Mouse (Mus musculus): ENCODE measurements at regions not wholly inside any gene's neighbourhood (a gene's known extent, or its start where the extent isn't known, plus 50 kb on each side); places are given as distances from the start of the nearest gene placed in this dataset.
A peak's percentile ranks its signal among the peaks of the same experiment; 100 is the strongest.

DNA sequence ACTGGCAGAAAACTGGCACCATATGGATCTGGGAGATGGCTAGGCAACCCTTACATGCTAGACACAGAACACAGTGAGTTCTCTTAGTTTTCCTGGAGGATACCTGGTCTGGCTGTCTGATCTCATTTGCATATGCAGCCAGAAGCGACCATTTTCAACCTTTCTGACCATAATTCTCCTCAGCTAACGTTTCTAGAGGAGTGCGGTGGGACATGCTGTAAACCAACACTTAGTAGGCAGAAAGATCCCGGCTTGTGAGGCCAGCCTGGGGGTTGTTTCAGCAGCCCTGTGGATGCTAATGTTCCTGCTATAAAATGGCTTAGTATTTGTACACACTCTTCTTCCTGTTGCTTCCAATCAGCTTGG is 168.6 kb upstream of the Olig3 start:
- peak in 1 of 2 experiments; percentile 32 for DNase-seq

DNA sequence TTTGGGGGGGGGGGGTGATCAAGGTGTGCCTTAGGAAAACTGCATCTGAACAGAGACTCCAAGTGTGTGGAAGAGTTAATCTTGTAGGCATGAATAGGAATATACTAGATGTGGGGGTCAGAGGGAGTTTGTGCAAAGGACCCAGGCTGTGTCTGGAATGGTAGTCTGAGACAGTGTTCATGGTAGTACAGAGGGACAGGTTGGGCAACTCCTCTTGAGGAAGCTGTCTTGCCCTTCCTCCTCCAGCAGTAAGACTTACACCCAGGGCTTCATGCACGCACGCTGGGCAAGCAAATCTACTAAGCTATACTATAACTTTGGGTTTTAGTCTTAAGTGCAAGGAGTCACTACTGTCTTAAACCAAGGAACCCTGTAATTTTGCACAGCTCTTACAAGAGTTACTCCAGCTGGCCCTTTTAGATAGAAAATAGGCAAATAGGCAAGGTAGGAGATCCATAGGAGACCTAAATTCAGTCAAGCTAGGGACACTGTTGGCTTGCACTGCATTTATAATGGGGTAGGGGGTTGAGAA is 169.2 kb upstream of the Olig3 start:
- DNase-seq, result peak; percentile 44 to 48

DNA sequence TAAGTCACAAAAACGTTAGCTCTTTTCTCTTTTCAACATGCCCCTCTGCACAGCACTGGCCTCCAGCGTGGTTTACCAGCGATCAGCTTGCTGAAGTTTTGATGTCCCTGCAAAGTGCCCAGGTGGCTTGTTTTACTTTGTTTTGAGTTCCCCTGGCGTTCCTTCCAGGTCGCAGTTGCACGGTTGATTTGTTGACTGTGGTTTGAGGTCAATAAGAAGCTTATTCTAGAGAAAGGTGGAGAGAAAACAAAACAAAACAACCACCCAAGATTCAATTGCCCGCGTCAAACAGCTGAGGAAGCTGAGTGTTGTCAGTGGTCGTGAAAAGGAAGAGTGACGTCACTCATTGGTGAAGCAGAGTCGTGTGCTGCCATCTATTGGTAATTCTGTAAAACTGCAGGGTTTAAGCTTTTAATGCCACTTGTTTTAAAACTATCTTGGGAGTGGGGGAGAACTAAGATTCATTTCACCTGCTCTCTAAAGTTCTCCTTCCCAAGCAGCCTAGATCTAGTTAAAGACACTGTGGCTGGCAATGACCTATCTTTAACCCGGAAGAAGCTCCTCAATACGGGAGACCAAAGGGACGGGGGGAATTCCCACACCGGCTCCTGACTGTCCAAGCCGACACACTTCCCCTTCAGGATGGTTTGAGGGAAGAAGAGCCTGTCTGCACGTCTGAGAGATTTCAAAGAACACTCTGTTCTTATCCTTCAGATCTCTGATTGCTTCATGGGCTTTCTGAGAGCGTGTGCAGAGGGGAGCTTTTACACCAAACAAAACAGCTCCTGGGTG is 170.3 kb upstream of the Olig3 start:
- peak; percentile 66 to 69 for DNase-seq

DNA sequence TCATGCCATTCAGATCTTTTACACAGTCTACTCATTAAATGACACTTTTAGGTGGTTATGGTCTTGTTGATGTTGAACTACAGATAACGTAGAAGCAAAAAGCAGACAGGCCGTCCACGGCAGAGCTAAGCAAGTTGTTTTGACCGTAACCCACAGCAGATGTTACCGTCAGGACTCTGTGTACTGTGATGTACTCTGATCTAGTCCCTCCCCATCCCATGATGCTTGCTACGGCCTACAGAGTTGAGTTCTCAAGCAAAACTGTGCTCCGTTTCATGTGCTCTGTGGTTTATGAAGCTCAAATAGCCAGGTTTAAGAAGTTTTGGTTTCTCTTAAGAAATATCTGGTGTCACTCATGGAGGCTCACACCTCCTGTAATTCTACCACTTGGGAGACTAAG is 169.4 kb upstream of the Tnfaip3 start:
- peak; percentile 48 to 56 for DNase-seq

DNA sequence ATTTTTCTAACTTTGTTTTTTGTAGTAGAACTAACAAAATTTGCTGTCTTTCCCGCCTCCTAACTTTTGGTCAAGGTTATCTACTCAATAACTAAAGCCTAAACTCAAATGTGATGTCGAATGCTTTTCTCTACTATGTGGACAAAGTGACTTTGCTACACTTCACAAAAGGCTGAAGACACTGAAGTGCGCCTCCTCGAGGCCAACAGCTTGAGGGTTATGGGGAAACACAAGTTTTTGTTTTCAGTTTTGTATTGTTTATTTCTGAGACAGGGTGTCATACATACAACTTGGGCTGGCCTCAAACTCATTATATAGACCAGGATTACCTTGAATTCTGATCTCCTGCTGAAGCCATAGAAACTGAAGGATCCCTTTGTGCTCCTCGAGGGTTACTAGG is 162.4 kb upstream of the Tnfaip3 start:
- DNase-seq, result no peak

DNA sequence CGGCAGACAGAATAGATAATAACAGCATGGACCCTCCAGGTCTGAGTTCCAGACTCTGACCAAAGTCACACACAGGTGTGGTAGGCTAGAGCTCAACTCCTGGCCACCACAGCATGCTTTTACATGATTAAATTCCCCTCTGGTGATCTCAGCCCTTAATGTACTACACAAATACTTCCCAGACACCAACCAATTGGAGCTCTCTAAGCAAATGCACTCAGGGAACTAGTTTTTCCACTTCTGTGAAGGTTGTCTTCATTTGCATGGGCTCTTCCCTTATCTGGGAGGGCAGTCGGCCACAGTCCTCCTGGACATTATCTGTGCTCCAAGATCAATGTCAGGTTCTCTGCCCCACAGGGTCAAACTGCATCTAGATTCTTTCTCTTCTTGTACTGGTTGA is 162.0 kb upstream of the Tnfaip3 start:
- DNase-seq, result no peak

DNA sequence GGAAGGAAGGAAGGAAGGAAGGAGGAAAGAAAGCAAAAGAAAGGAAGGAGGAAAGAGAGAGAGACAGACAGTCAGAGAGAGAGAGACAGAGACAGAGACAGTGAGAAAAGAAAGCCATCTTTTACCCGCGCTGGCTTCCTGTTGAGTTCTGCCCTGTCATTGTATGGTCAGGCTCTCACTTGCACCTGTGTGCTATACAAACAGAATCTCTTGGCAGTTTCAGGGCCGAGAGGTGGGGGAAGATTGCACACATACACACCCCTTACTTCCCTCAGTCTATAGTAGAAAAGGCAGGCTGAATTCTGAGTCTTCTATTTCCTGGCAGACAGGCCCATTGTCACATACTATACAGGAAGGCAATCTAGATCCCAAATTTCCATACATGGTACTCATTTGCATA is 160.8 kb upstream of the Tnfaip3 start:
- peak in 1 of 2 experiments; percentile 69 for DNase-seq

DNA sequence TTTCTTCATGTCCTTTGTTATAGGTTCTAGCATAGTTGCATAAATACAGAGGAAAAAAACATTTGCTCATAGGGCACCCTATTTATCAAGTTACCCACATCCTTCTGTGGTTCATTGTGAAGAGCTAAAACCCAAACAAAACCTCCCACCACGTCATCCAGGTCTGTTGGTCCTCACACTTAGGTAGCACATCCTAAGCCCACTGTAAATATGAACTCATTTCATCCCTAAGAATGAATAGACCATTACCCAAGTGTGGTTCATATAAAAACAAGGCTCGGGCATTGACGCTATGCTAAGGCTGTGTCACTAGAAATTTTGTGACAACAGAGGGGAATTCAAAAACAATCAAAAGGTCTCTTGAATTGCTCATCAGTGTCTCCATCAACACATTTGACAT is 156.4 kb upstream of the Tnfaip3 start:
- DNase-seq, result no peak

DNA sequence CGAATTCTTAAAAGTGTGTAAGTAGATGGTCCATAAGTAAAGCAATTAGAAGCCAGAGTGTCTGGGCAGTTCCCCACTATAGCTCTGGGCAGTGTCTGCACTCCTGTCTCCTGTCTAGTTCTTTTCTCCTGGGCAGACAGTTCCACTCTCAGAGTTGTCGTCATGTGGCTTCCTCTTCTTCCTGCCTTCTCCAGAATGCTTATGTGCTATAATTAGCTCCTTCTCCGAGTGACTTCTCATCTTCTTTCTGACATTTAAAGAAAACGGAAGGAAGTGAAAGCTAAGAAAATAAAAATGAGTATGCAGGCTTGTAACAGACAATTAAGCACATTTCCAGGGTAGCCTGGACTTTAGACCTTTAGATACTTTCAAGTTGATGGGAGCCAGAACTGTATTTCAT is 155.1 kb upstream of the Tnfaip3 start:
- no peak for DNase-seq

DNA sequence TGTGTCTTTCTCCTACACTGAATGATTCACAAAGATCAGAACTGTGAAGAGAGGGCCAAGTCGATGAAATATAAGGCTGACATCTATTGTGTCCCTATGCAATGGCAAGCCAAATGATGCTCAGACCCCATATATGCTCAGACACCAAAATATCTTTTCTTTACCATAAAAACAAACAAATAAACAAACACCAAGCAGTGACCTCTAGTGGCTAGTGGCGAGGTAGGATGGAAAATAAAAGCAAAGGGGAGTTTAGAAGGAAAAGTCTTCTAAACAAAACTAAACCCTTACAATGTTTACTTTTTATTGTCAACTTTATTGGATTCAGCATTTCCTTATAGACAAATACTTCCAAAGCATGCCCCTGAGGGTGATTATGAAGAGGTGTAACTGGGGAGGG is 153.8 kb upstream of the Tnfaip3 start:
- no peak for DNase-seq

DNA sequence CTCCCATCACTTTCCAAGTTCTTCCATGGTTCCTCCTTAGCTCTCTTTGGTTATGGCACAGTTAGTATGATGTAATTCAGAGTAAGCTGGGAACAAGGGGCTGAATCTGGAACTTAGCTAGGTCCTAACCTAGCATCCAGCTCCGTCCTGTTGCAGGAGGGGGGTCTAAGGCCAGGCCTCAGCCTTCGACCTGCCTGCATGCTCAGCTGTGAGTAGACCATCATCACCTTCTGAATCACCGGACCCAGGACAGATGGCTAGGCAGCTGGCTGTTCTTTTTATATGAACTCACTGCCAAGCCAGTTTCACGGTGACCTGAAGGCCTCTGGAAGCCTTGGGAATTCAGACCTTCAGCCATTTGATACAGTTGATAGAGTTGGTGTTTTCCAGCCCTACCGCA is 152.9 kb upstream of the Tnfaip3 start:
- DNase-seq, result no peak

DNA sequence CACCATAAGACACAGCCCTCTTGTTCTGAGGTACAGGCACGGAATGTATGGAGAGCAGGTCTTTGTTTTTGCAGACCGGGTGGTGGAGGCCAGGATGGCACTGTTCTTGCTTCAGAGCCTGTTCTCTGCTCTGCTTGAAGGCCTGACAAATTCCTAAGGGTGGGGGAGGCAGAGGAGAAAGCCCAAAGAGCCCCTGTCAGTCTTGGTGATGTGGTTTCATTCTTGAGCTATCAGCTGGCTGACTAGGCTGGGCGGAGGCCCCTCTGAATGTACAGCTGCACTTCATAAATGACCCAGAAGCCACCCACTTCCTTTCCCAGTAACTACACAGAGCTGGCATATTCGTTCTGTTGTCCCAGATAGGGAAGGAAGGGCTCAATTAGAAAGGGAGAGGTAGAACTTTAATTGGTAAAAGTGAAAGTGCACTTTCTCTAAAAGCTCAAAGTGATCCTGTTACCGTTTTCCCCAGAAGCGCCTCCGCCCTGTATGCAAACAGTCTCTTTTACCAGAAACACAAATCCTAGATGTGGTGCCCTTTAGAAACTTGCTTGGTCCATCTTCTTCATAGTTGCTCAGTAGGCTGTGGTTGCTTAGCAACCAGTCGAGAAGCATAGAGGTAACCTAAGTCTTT is 152.3 kb upstream of the Tnfaip3 start:
- DNase-seq, result peak; percentile 56 to 68

DNA sequence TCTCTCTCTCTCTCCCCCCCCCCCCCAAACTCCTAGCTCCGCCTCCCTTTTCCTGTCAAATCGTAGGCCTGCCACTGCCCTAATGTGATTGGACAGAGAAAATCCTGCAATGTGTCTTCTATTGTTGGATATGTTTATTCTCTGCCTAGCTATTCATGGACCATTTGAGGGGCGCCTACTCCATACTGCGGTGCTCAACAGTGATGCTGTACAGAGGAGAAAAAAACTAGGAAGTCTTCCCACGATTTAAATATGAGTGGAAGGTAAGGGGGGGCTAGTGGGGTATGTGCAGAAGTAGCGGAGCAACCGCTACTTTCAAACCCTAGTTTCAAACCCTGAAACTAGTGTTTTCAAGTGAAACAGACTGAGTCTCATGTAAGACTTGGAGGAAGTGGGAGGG is 151.6 kb upstream of the Tnfaip3 start:
- no peak for DNase-seq

DNA sequence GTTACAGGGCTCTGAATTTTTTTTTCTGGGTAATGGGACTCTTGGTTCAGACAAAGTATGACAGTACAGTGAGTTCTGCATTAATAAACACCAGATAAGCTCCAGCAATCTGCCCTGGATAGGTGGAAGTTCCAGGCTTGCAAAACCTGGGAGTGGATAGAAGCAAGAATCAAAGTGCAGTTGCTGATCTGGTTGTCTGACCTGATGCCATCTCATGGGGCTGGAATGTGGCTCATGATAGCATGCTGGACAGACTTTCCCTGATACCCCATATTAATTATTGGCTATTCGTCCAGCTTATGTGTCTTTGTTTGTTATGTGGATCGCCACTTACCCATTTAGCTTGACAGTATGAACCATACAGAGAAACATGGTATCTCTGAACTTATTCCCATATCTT is 146.6 kb upstream of the Tnfaip3 start:
- no peak for DNase-seq

DNA sequence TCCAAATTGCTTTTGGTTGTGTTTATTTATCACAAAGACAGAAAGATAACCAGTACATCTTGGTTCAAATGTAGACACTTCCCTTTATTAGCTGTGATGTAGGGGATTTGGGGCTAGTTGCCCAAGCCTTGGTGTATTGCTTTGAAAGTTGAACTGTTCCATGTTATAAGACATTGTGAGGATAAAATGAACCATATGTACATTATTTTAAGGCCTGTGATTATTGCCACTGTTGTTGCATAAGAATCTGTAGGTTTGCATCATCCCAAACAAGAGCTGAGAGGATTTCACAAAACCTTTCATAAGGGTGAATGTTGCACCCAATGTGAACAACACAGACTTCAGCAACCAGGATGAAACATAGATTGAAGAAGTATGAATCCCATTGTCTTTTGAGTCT is 145.7 kb upstream of the Tnfaip3 start:
- DNase-seq, result no peak

DNA sequence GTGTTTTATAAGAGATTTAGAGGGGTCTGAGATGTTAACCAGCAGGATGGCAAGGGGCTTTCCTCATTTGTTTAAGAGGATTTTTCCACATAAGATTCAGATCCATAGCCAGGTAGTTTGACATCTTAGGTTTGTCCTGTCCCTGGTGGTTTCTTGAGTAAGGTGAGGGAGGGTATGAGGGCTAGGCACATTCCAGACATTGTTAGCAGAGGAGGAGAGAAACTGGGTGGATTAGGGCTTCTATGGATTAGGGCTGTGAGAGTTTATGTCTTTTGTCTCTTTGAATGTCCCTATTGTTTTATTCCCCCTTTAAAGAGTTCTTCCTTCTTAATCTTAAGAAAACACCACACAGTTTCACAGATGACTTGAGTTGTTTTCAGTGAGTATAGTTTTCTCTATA is 138.6 kb upstream of the Tnfaip3 start:
- no peak for DNase-seq

DNA sequence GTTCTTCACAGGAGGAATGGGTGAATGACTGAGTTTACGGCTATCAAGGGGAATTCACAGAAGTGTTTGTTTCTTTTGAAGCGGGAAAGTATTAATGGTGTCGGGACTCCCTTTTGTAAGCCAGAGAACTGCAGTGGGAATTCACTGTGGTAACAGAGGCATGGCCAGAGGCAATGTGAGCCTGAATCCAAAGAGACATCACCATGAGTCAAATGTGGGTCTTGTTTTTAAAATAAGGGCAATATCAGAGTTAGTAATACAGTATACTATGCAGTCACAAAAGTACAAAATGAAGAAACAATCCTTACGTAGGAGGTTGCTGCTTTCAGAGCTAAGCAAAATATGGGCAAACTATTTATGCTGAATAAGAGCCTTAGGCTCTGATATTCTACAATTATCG is 137.3 kb upstream of the Tnfaip3 start:
- DNase-seq, result no peak

DNA sequence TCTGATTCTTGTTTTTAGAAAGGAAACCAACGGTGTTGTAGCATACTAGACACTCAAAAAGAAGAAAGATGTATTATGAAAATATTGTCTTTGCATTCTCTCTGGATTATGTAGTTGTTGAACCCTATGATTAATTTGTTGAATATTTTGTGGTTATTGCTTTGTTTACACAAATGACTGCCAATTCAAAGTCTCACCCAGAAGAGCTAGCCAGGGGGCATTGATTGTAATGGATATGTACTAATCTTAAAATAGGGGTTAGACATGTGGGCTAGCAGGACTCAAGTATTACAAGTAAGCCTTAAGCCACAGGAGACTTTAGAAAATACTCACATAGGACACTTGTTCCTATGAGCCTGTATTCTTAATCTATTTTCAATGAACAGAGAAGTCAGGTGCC is 135.3 kb upstream of the Tnfaip3 start:
- DNase-seq, result no peak

DNA sequence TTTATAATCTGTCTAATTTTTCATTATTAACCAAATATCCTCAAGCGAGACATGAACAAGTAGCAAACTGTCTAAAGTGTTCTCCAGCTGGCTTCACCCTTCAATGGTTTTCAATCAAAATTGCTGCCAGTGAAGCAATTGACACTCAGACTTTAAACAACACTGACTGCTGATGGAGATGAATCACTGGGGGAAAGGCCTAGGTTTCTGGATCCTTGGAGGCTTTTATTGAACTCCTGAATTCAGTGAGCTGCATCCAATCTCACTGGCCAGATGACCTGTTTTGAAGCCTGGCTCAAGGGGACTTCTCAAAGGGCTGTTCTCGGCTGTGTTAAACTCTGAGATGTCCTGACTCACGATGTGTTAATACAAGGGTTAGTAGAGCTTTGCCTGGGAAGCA is 134.5 kb upstream of the Tnfaip3 start:
- DNase-seq, result no peak

DNA sequence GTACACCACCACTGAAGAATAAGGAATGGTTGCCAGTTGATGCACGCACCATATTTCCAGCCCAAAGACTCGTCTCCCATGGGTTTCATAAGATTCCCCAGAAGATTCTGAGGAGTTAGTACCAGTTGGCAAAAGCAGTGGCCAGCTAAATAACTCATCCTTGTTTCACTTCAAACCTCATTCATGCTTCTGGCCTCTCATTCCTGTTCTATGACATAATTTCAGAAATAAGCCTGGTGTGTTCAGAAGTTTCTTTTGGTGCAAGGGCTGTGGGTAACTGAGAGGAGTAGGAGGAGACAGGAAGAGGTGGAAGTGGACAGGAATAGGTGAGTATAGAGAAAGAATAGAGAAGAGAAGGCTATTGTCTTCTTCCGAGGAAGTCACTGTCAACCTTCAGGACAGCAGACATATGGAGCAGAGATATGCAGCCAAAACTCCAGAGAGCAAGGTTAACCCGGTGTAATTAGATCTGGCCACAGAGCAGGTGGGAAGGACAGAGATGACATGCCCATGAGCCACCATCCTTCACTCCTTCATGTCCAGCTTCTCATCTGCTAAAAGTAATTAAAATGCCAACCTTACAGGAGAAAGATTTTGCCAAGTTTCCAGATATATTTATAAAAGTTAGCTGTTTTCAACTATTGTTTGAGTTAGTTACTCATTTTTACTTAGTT is 133.9 kb upstream of the Tnfaip3 start:
- no peak for DNase-seq

DNA sequence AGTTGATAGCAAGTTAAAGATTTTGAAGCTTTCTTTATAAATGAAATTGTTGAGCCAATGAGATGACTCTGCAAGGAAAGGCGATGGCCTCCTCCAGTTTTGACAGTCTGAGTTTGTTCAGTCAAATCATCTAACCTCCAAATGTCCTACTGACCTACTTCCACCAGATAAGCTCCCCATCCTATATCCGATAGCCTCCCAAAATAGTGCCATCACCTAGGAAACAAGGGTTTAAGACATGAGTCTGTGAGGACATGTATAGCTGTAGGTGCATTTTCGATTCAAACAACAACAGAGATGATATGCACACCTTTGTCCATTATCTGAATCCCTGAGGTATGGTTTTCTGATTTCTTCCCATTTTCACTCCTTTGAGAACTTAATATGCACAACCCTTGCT is 126.0 kb upstream of the Tnfaip3 start:
- no peak for DNase-seq

DNA sequence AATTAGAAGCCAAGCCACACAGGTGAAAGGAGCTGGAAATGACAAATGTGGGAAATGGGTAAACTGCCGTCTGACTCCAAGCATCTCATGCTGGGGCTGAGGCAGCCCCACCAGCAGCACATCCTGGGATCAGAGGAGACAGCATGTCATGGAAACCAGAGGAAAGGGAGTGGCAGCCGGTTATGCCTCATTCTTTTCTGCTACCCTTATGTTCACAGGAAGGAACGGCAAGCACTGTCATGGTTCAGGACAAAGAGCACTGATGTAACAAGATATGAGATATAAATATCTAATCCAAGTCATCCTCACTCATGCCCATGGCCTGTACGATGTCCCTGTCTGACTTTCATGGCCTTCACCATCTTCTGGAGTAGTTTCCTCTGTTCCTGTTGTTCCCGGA is 125.2 kb upstream of the Tnfaip3 start:
- DNase-seq, result no peak

DNA sequence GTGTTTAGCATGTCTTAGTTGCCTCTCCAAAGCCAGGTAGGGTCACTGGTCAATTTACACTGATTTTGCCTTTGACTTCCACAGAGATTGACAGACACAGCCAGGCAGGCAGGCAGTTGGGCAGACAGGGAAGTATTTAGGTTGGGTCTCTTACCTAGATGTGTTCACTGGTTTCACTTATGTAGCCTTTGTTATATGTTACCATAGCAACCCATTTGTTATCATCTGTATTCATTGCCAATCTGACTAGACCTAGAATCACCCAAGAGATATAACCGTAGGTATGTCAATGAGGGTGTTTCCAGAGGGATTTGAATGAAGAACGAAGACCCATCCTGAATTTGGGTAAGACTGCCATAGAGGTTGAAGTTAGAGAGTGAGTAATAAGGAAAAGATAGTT is 123.8 kb upstream of the Tnfaip3 start:
- DNase-seq, result no peak

DNA sequence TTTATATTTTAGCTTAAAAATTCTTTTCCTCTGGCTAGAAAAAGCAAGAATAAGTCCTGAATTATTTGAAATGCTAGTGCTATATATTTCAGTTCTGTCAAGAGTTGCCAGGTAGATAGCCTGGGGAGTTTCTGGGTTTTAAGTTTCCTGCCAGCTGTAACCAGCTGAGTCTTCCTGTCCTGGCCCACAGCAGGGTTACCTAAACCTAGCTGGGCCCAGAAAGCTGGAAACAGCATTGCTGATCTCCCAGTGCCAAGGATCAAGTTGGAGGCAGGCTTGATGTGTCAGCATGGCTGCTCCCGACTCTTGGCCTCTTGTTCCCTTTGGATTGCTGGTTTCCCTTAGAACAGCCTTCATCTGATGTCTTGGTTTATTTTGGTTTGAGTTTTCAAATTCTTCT is 122.8 kb upstream of the Tnfaip3 start:
- DNase-seq, result no peak
